Comparison of ENCODE assay signal across 13 mouse cellular contexts in genomic region chr9:37178911-37179310, GRCm38 (mm10). TPM values are rescaled to one million over a fixed set of nuclear protein-coding genes. Genes with fewer than 3 reads are reported as not detected.
DNase-seq lines count a peak whose midpoint lies in the region; ATAC-seq lines count a peak whose summit lies in the region.
"Had no signal": no experiment of that assay in that cellular context is flagged by ENCODE, and none has a peak within 500 bp of the region (broad histone marks: within the 10 kb centered on the region; RNA-seq: fewer than 3 reads in every experiment).

No protein-coding gene starts in this region.

- H3K4me3 ChIP-seq in hindbrain, embryonic 12.5 days: no peak overlapping the region
- no peak overlapping the region for H3K4me3 ChIP-seq in midbrain, embryonic 15.5 days
- H3K4me3 ChIP-seq: heart, embryonic 13.5 days; liver, embryonic 13.5 days; myocyte had no signal

- no peaks in the 10 kb centered on the region for H3K9me3 ChIP-seq in hindbrain, embryonic 12.5 days (replicated peaks)
- H3K9me3 ChIP-seq in midbrain, embryonic 15.5 days: no peaks in the 10 kb centered on the region
- H3K9me3 ChIP-seq: heart, embryonic 13.5 days; liver, embryonic 13.5 days had no signal

- peak; percentile 68 for DNase-seq in heart, adult 11 months
- no peak for DNase-seq in heart, adult 9 months (ENCODE audit: low spot score in 2 of 2)
- peak; percentile 69 for DNase-seq in embryo, embryonic 11 days
- DNase-seq in spleen, postnatal 14 days (ENCODE audit: low spot score in 2 of 2): no peak
- no peak for DNase-seq in thymus, postnatal 36 days
- no peak for DNase-seq in urinary bladder, adult 18-20 months (ENCODE audit: low spot score in 2 of 2)
- DNase-seq: kidney, postnatal 25 days; liver, embryonic 13.5 days had no signal

- 0 out of 2 replicates have a peak overlapping the region, but pooled peaks have one; percentile 6 for H3K4me2 ChIP-seq in hindbrain, embryonic 12.5 days (replicated peaks)
- no peak overlapping the region for H3K4me2 ChIP-seq in midbrain, embryonic 15.5 days
- H3K4me2 ChIP-seq: heart, embryonic 13.5 days; liver, embryonic 13.5 days had no signal

- peaks cover 6% of the 10 kb centered on the region; the same call in 1 of the 2 replicates for H3K27me3 ChIP-seq in hindbrain, embryonic 12.5 days
- no peaks in the 10 kb centered on the region for H3K27me3 ChIP-seq in midbrain, embryonic 15.5 days (replicated peaks)
- H3K27me3 ChIP-seq: liver, embryonic 13.5 days had no signal

- peaks cover 32% of the 10 kb centered on the region for H3K4me1 ChIP-seq in hindbrain, embryonic 12.5 days
- H3K4me1 ChIP-seq in midbrain, embryonic 15.5 days: peaks cover 47% of the 10 kb centered on the region
- H3K4me1 ChIP-seq: liver, embryonic 13.5 days had no signal

- H3K9ac ChIP-seq in hindbrain, embryonic 12.5 days: no peak overlapping the region
- no peak overlapping the region for H3K9ac ChIP-seq in midbrain, embryonic 15.5 days
- H3K9ac ChIP-seq: heart, embryonic 13.5 days; liver, embryonic 13.5 days had no signal

- peak overlapping the region; percentile 75 for H3K27ac ChIP-seq in hindbrain, embryonic 12.5 days
- H3K27ac ChIP-seq in midbrain, embryonic 15.5 days: peak overlapping the region; percentile 60
- H3K27ac ChIP-seq: heart, embryonic 13.5 days; liver, embryonic 13.5 days had no signal

- no peaks in the 10 kb centered on the region for H3K36me3 ChIP-seq in hindbrain, embryonic 12.5 days
- H3K36me3 ChIP-seq in midbrain, embryonic 15.5 days (replicated peaks): no peaks in the 10 kb centered on the region
- H3K36me3 ChIP-seq: heart, embryonic 13.5 days; liver, embryonic 13.5 days had no signal

- 13% methylated on average over 4 of the region's 4 CpGs for WGBS in hindbrain, embryonic 12.5 days
- WGBS in midbrain, embryonic 15.5 days: 8% methylated on average over 4 of the region's 4 CpGs

- peak; percentile 53 for ATAC-seq in hindbrain, embryonic 12.5 days (ENCODE audit: low FRiP score)
- peak; percentile 70 for ATAC-seq in midbrain, embryonic 15.5 days (replicated peaks)
- ATAC-seq: Patski had no signal

RNA-seq across cellular contexts. Expression of gene Tmem218, which starts 29.1 kb away (rescaled TPM):
- 12.7 and 14.1 TPM in 2 replicates for polyA plus RNA-seq in hindbrain, embryonic 12.5 days (2016; fragmentation: Nextera tagmentation; extraction: Ambion mirVana)
- 8.7 and 9.0 TPM in 2 replicates for polyA plus RNA-seq in midbrain, embryonic 15.5 days (2015; fragmentation: Nextera tagmentation; extraction: Ambion mirVana)

RNA-seq across cellular contexts. Expression of gene Pknox2, which starts 31.7 kb away (rescaled TPM):
- polyA plus RNA-seq in hindbrain, embryonic 12.5 days (2016; fragmentation: Nextera tagmentation; extraction: Ambion mirVana): 29.6 and 38.0 TPM in 2 replicates
- 31.6 and 35.0 TPM in 2 replicates for polyA plus RNA-seq in midbrain, embryonic 15.5 days (2015; fragmentation: Nextera tagmentation; extraction: Ambion mirVana)

Comparison
In these comparisons a context has a peak if more than half of its experiments do, and no peak if none do; other contexts are left out.
1. DNase-seq: peak in heart, adult 11 months (single experiment) and embryo, embryonic 11 days (single experiment); none in heart, adult 9 months (0 of 2), spleen, postnatal 14 days (0 of 2), thymus, postnatal 36 days (0 of 2) and urinary bladder, adult 18-20 months (0 of 2).